Comparison of ENCODE assay signal across 14 mouse cellular contexts in genomic region chr4:135499831-135500230, GRCm38 (mm10). TPM values are rescaled to one million over a fixed set of nuclear protein-coding genes. Genes with fewer than 3 reads are reported as not detected.
"Had no signal": no experiment of that assay in that cellular context is flagged by ENCODE, and none has a peak within 500 bp of the region (broad histone marks: within the 10 kb centered on the region; RNA-seq: fewer than 3 reads in every experiment).

No protein-coding gene starts in this region.

- H3K9me3 ChIP-seq: kidney, embryonic 15.5 days had no signal

- H3K27ac ChIP-seq: kidney, embryonic 15.5 days; left cerebral cortex, adult 2 months; limb, embryonic 12.5 days; liver, embryonic 14.5 days; midbrain, embryonic 10.5 days; neural tube, embryonic 12.5 days had no signal

- DNase-seq: kidney, adult 2 months; kidney, postnatal 14 days; lung, adult 18-20 months; midbrain, embryonic 14.5 days; thymus, adult 18-20 months; thymus, postnatal 25 days had no signal

- H3K4me3 ChIP-seq: kidney, embryonic 15.5 days; left cerebral cortex, adult 2 months; limb, embryonic 12.5 days; midbrain, embryonic 10.5 days; neural tube, embryonic 12.5 days had no signal

- H3K4me2 ChIP-seq: kidney, embryonic 15.5 days; limb, embryonic 12.5 days; neural tube, embryonic 12.5 days had no signal

- H3K9ac ChIP-seq: kidney, embryonic 15.5 days; limb, embryonic 12.5 days; liver, embryonic 14.5 days; neural tube, embryonic 12.5 days had no signal

- H3K36me3 ChIP-seq: kidney, embryonic 15.5 days; limb, embryonic 12.5 days; midbrain, embryonic 10.5 days; neural tube, embryonic 12.5 days had no signal

- ATAC-seq: intestine, embryonic 16.5 days had no signal

- H3K27me3 ChIP-seq: neural tube, embryonic 12.5 days had no signal

RNA-seq across cellular contexts. Expression of gene Stpg1, which starts 5.2 kb away (rescaled TPM):
- total RNA-seq: liver, adult 2 months had no signal
- polyA plus RNA-seq: liver, adult 2 months had no signal
